Mouse (Mus musculus): Measurements from ENCODE around the gene Atp1a1.
A peak's percentile ranks its signal among the peaks of the same experiment; 100 is the strongest.

The Atp1a1 gene

GRCm38 (mm10) chr3:101552621-101553620 lies 51.6 kb downstream of the Atp1a1 start:
- DNase-seq (ENCODE audit: low read depth), result peak; percentile 53

GRCm38 (mm10) chr3:101551457-101552230 lies 52.8 kb downstream of the Atp1a1 start:
- DNase-seq (ENCODE audit: low read depth), result no peak

- DNase-seq (ENCODE audit: low read depth), result no peak
Observed at GRCm38 (mm10) chr3:101549749-101550148, 54.7 kb downstream of the Atp1a1 start.

GRCm38 (mm10) chr3:101544116-101544515 lies 60.4 kb downstream of the Atp1a1 start:
- no peak for DNase-seq (ENCODE audit: low read depth)

- no peak for DNase-seq (ENCODE audit: low read depth)
Observed at GRCm38 (mm10) chr3:101541571-101541970, 62.9 kb downstream of the Atp1a1 start.

GRCm38 (mm10) chr3:101540568-101540967 lies 63.9 kb downstream of the Atp1a1 start:
- no peak for DNase-seq (ENCODE audit: low read depth)

GRCm38 (mm10) chr3:101536322-101536721 lies 68.2 kb downstream of the Atp1a1 start:
- DNase-seq (ENCODE audit: low read depth), result no peak

- DNase-seq (ENCODE audit: low read depth), result peak; percentile 9
Observed at GRCm38 (mm10) chr3:101534311-101534710, 70.2 kb downstream of the Atp1a1 start.

GRCm38 (mm10) chr3:101533373-101533772 lies 71.1 kb downstream of the Atp1a1 start:
- no peak for DNase-seq (ENCODE audit: low read depth)

GRCm38 (mm10) chr3:101530928-101531327 lies 73.6 kb downstream of the Atp1a1 start:
- no peak for DNase-seq (ENCODE audit: low read depth)

GRCm38 (mm10) chr3:101528900-101529594 lies 75.4 kb downstream of the Atp1a1 start:
- DNase-seq (ENCODE audit: low read depth), result no peak

GRCm38 (mm10) chr3:101528157-101528899 lies 76.2 kb downstream of the Atp1a1 start:
- no peak for DNase-seq (ENCODE audit: low read depth)

GRCm38 (mm10) chr3:101526603-101527002 lies 77.9 kb downstream of the Atp1a1 start:
- no peak for DNase-seq (ENCODE audit: low read depth)
